In the genomic region with DNA sequence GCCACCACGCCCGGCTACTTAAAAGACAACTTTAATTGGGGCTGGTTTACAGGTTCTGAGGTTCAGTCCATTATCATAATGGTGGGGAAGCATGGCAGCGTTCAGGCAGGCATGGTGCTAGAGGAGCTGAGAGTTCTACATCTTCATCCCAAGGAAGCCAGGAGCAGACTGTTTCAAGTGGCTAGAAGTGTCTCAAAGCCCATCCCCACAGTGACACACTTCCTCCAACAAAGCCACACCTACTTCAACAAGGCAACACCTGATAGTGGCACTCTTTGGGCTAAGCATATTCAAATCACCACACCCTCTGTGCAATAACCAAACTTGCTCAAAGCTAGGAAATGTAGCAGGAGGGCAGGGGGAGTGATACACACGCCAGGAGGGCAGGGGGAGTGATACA, we compare ENCODE assay signal across 23 mouse cellular contexts. TPM values are rescaled to one million over a fixed set of nuclear protein-coding genes. Genes with fewer than 3 reads are reported as not detected.
DNase-seq lines count a peak whose midpoint lies in the region; ATAC-seq and TF ChIP-seq lines count a peak whose summit lies in the region.
"Had no signal": no experiment of that assay in that cellular context is flagged by ENCODE, and none has a peak within 500 bp of the region (broad histone marks: within the 10 kb centered on the region; RNA-seq: fewer than 3 reads in every experiment).

No protein-coding gene starts in this region.

- TF ChIP-seq CTCF in lung, adult 2 months (IDR thresholded peaks at IDR 0.05; ENCODE audit: insufficient read depth, low read length) = no peak
- TF ChIP-seq CTCF in ES-Bruce4 (IDR thresholded peaks at IDR 0.05; ENCODE audit: low read depth, low read length) = no peak

- WGBS in lung, embryonic 15.5 days = 49% methylated on average over 4 of the region's 4 CpGs
- 64% methylated on average over 4 of the region's 4 CpGs for WGBS in lung, adult 2 months

- TF ChIP-seq POLR2A in lung, adult 2 months (IDR thresholded peaks at IDR 0.05; ENCODE audit: borderline replicate concordance, extremely low read depth, low read depth, low read length) = no peak
- TF ChIP-seq POLR2A in ES-Bruce4 (IDR thresholded peaks at IDR 0.05; ENCODE audit: insufficient read depth, low read length) = peak; percentile 60

- peak overlapping the region; percentile 68 for H3K27ac ChIP-seq in lung, embryonic 15.5 days
- peak overlapping the region; percentile 14; the same call in 1 of the 2 replicates for H3K27ac ChIP-seq in ES-Bruce4 (ENCODE audit: insufficient read depth, low read length)
- H3K27ac ChIP-seq: forebrain, embryonic 13.5 days; gastrocnemius, adult 2 months; hindbrain, postnatal 0 days; liver, embryonic 15.5 days; stomach, embryonic 15.5 days had no signal

- ATAC-seq in lung, embryonic 15.5 days (ENCODE audit: borderline replicate concordance, extremely low read depth, low FRiP score, low TSS enrichment) = no peak
- ATAC-seq in megakaryocyte progenitor cell, adult 5-6 weeks (replicated peaks; ENCODE audit: poor library complexity) = peak; percentile 61
- no peak for ATAC-seq in monocyte, adult 5-6 weeks (replicated peaks; ENCODE audit: insufficient number of reproducible peaks, low FRiP score, low TSS enrichment, poor library complexity, severe bottlenecking)
- ATAC-seq in megakaryocyte, adult 5-6 weeks (ENCODE audit: poor library complexity, severe bottlenecking) = no peak
- ATAC-seq: forebrain, embryonic 13.5 days; hindbrain, postnatal 0 days; intestine, embryonic 16.5 days; midbrain, embryonic 16.5 days had no signal

- no peak for DNase-seq in lung, adult 2 months
- DNase-seq in ZHBTc4 (ENCODE audit: low read depth, low spot score) = peak; percentile 67
- DNase-seq: adrenal gland, postnatal 10 days; cerebellum, adult 8-10 months; cerebellum, postnatal 36 days; gastrocnemius, adult 2 months; heart, postnatal 10 days; kidney, adult 9 months; kidney, postnatal 14 days; right cerebral cortex, adult 18-20 months had no signal

- H3K4me3 ChIP-seq in lung, embryonic 15.5 days = no peak overlapping the region
- H3K4me3 ChIP-seq in lung, adult 2 months (replicated peaks; ENCODE audit: extremely low read depth, low read depth, low read length) = no peak overlapping the region
- peak overlapping the region; percentile 27 for H3K4me3 ChIP-seq in ES-Bruce4 (ENCODE audit: low read depth, low read length)
- H3K4me3 ChIP-seq: forebrain, embryonic 13.5 days; gastrocnemius, adult 2 months; heart, embryonic 12.5 days; liver, embryonic 15.5 days; stomach, embryonic 15.5 days had no signal

- TF ChIP-seq EP300 in ES-Bruce4 (IDR thresholded peaks at IDR 0.05; ENCODE audit: insufficient read depth, low read depth, low read length) = no peak

- 0 out of 2 replicates have a peak overlapping the region, but pooled peaks have one; percentile 1 for H3K9ac ChIP-seq in lung, embryonic 15.5 days
- H3K9ac ChIP-seq in ES-Bruce4 (ENCODE audit: low read depth, poor library complexity, severe bottlenecking) = no peak overlapping the region
- H3K9ac ChIP-seq: forebrain, embryonic 13.5 days; heart, embryonic 12.5 days; liver, embryonic 15.5 days; stomach, embryonic 15.5 days had no signal

- H3K36me3 ChIP-seq in lung, embryonic 15.5 days = no peaks in the 10 kb centered on the region
- no peaks in the 10 kb centered on the region for H3K36me3 ChIP-seq in ES-Bruce4 (ENCODE audit: control insufficient read depth, insufficient read depth, low read length, poor library complexity, severe bottlenecking)
- H3K36me3 ChIP-seq: G1E; heart, embryonic 12.5 days; liver, embryonic 15.5 days; stomach, embryonic 15.5 days had no signal

- H3K27me3 ChIP-seq in lung, embryonic 15.5 days = no peaks in the 10 kb centered on the region
- H3K27me3 ChIP-seq in ES-Bruce4 (ENCODE audit: control insufficient read depth, insufficient read depth, low read length, poor library complexity, severe bottlenecking) = no peaks in the 10 kb centered on the region
- H3K27me3 ChIP-seq: liver, embryonic 15.5 days; stomach, embryonic 15.5 days had no signal

- H3K4me2 ChIP-seq in lung, embryonic 15.5 days = no peak overlapping the region
- H3K4me2 ChIP-seq: forebrain, embryonic 13.5 days; heart, embryonic 12.5 days; liver, embryonic 15.5 days; stomach, embryonic 15.5 days had no signal

- no peaks in the 10 kb centered on the region for H3K9me3 ChIP-seq in lung, embryonic 15.5 days
- H3K9me3 ChIP-seq in ES-Bruce4 (replicated peaks; ENCODE audit: control insufficient read depth, insufficient read depth, low read length, poor library complexity, severe bottlenecking) = no peaks in the 10 kb centered on the region
- H3K9me3 ChIP-seq: forebrain, embryonic 13.5 days; G1E; heart, embryonic 12.5 days; liver, embryonic 15.5 days; stomach, embryonic 15.5 days had no signal

- peaks cover 6% of the 10 kb centered on the region; the same call in 1 of the 2 replicates for H3K4me1 ChIP-seq in lung, embryonic 15.5 days
- H3K4me1 ChIP-seq in lung, adult 2 months (ENCODE audit: control insufficient read depth, insufficient read depth, low read length) = no peaks in the 10 kb centered on the region; the same call in 1 of the 2 replicates
- no peaks in the 10 kb centered on the region for H3K4me1 ChIP-seq in ES-Bruce4 (ENCODE audit: control insufficient read depth, insufficient read depth, low read length)
- H3K4me1 ChIP-seq: forebrain, embryonic 13.5 days; stomach, embryonic 15.5 days had no signal

RNA-seq across cellular contexts. Expression of a gene that starts 6.1 kb away (rescaled TPM):
- 68.0 and 77.8 TPM in 2 replicates for polyA plus RNA-seq in lung, embryonic 15.5 days (2015; fragmentation: Nextera tagmentation; extraction: Ambion mirVana)
- 395 and 450 TPM in 2 replicates for polyA plus RNA-seq in lung, adult 2 months (2012; rRNA removed)
- polyA plus RNA-seq in ES-Bruce4 (2011; ENCODE audit: insufficient read depth, insufficient read length, low read depth, missing spikeins) = 40.0 and 44.7 TPM in 2 replicates
- total RNA-seq in megakaryocyte progenitor cell, adult 5-6 weeks (2015) = 9.6 and 12.7 TPM in 2 replicates
- total RNA-seq in megakaryocyte progenitor cell, adult 5-6 weeks (2017) = 5.7 and 9.7 TPM in 2 replicates
- total RNA-seq in monocyte, adult 5-6 weeks (2017) = 8.6 to 12.3 TPM (median 10.3 TPM) in 3 replicates
- total RNA-seq in megakaryocyte, adult 5-6 weeks (2015) = 12.3 and 16.2 TPM in 2 replicates
- 13.5 and 14.8 TPM in 2 replicates for total RNA-seq in megakaryocyte, adult 5-6 weeks (2017)

RNA-seq across cellular contexts. Expression of a gene that starts 20.2 kb away (rescaled TPM):
- 885 and 959 TPM in 2 replicates for polyA plus RNA-seq in lung, embryonic 15.5 days (2015; fragmentation: Nextera tagmentation; extraction: Ambion mirVana)
- 506 and 507 TPM in 2 replicates for polyA plus RNA-seq in lung, adult 2 months (2012; rRNA removed)
- 3,700 and 3,844 TPM in 2 replicates for polyA plus RNA-seq in ES-Bruce4 (2011; ENCODE audit: insufficient read depth, insufficient read length, low read depth, missing spikeins)
- total RNA-seq in megakaryocyte progenitor cell, adult 5-6 weeks (2015) = 1,132 and 1,209 TPM in 2 replicates
- total RNA-seq in megakaryocyte progenitor cell, adult 5-6 weeks (2017) = 2,303 and 3,173 TPM in 2 replicates
- 887 to 1,482 TPM (median 1,008 TPM) in 3 replicates for total RNA-seq in monocyte, adult 5-6 weeks (2017)
- 875 and 928 TPM in 2 replicates for total RNA-seq in megakaryocyte, adult 5-6 weeks (2015)
- 2,242 and 2,459 TPM in 2 replicates for total RNA-seq in megakaryocyte, adult 5-6 weeks (2017)

RNA-seq across cellular contexts. Expression of a gene that starts 20.2 kb away (rescaled TPM):
- 425 and 461 TPM in 2 replicates for polyA plus RNA-seq in lung, embryonic 15.5 days (2015; fragmentation: Nextera tagmentation; extraction: Ambion mirVana)
- polyA plus RNA-seq in lung, adult 2 months (2012; rRNA removed) = 334 and 389 TPM in 2 replicates
- polyA plus RNA-seq in ES-Bruce4 (2011; ENCODE audit: insufficient read depth, insufficient read length, low read depth, missing spikeins) = 406 and 464 TPM in 2 replicates
- total RNA-seq in megakaryocyte progenitor cell, adult 5-6 weeks (2015) = 161 and 174 TPM in 2 replicates
- total RNA-seq in megakaryocyte progenitor cell, adult 5-6 weeks (2017) = 122 and 151 TPM in 2 replicates
- 107 to 131 TPM (median 117 TPM) in 3 replicates for total RNA-seq in monocyte, adult 5-6 weeks (2017)
- 150 and 160 TPM in 2 replicates for total RNA-seq in megakaryocyte, adult 5-6 weeks (2015)
- total RNA-seq in megakaryocyte, adult 5-6 weeks (2017) = 110 and 139 TPM in 2 replicates

RNA-seq across cellular contexts. Expression of a gene that starts 22.6 kb away (rescaled TPM):
- 43.7 and 47.0 TPM in 2 replicates for polyA plus RNA-seq in lung, embryonic 15.5 days (2015; fragmentation: Nextera tagmentation; extraction: Ambion mirVana)
- polyA plus RNA-seq in lung, adult 2 months (2012; rRNA removed) = 34.6 and 87.6 TPM in 2 replicates
- 3.6 and 3.9 TPM in 2 replicates for polyA plus RNA-seq in ES-Bruce4 (2011; ENCODE audit: insufficient read depth, insufficient read length, low read depth, missing spikeins)
- 7.3 and 9.2 TPM in 2 replicates for total RNA-seq in megakaryocyte progenitor cell, adult 5-6 weeks (2015)
- 8.4 and 9.7 TPM in 2 replicates for total RNA-seq in megakaryocyte progenitor cell, adult 5-6 weeks (2017)
- 0.29 to 1.2 TPM in 2 of 3 replicates, not detected in the other for total RNA-seq in monocyte, adult 5-6 weeks (2017)
- total RNA-seq in megakaryocyte, adult 5-6 weeks (2015) = 0.59 and 0.80 TPM in 2 replicates
- total RNA-seq in megakaryocyte, adult 5-6 weeks (2017) = 0.33 and 0.73 TPM in 2 replicates
- polyA plus RNA-seq: G1E had no signal

RNA-seq across cellular contexts. Expression of a gene that starts 38.7 kb away (rescaled TPM):
- 69.4 and 74.0 TPM in 2 replicates for polyA plus RNA-seq in lung, embryonic 15.5 days (2015; fragmentation: Nextera tagmentation; extraction: Ambion mirVana)
- 28.3 and 30.4 TPM in 2 replicates for polyA plus RNA-seq in lung, adult 2 months (2012; rRNA removed)
- polyA plus RNA-seq in ES-Bruce4 (2011; ENCODE audit: insufficient read depth, insufficient read length, low read depth, missing spikeins) = 30.6 and 35.7 TPM in 2 replicates
- total RNA-seq in megakaryocyte progenitor cell, adult 5-6 weeks (2015) = 31.3 and 37.7 TPM in 2 replicates
- 18.8 and 31.9 TPM in 2 replicates for total RNA-seq in megakaryocyte progenitor cell, adult 5-6 weeks (2017)
- total RNA-seq in monocyte, adult 5-6 weeks (2017) = 1.1 to 1.5 TPM in 2 of 3 replicates, not detected in the other
- 2.5 and 4.0 TPM in 2 replicates for total RNA-seq in megakaryocyte, adult 5-6 weeks (2015)
- 0.85 and 1.5 TPM in 2 replicates for total RNA-seq in megakaryocyte, adult 5-6 weeks (2017)
